Mouse (Mus musculus): ENCODE data around the gene Tpra1. TPM values are rescaled to one million over a fixed set of nuclear protein-coding genes. Genes with fewer than 3 reads are reported as not detected.

Tpra1 gene
- polyA plus RNA-seq, 2 experiments: 25.6 to 52.2 TPM

DNA sequence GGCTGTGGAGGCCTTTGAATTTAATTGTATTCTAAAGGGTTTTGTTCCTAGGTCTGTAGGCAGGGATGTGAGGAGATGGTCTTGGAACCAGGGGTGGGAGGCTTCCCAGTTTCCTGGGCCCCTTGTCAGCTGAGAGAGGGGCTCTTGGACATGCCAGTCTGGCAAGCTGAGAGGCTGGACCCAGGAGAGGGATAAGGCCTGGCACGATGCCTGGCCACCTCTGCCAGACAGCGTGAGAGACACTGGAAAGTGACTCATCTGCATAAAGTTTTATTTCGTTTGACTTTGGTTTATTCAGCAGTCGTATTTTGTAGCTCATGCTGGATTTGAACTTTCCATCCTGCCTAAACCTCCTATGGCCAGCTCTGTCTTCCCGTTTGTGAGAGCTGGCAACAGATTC lies 26.5 kb downstream of the Tpra1 start:
- Histone ChIP-seq H3K27me3 (ENCODE audit: control insufficient read depth, insufficient read depth, low read length) (no peaks in the 10 kb centered on the region), H3K4me1 (replicated peaks; ENCODE audit: control insufficient read depth in 2 of 2, insufficient read depth in 2 of 2, low read length in 1 of 2) (peaks cover 0 to 2% of the 10 kb centered on the region in 2 experiments; a peak in 1 of 4 replicates), H3K9me3 (ENCODE audit: control insufficient read depth, low read length) (no peaks in the 10 kb centered on the region), H3K9ac (replicated peaks) (no peak overlapping the region), H3K4me2 (ENCODE audit: low read depth) (no peak overlapping the region), H3K36me3 (replicated peaks; ENCODE audit: control insufficient read depth, insufficient read depth, low read depth) (no peaks in the 10 kb centered on the region), H3K27ac (no peak overlapping the region), H3K4me3 (ENCODE audit: insufficient read depth in 1 of 2, low read depth in 2 of 2, low read length in 2 of 2) (no peak overlapping the region)
- ATAC-seq (ENCODE audit: insufficient read depth): no peak
- TF ChIP-seq CTCF (IDR thresholded peaks at IDR 0.05; ENCODE audit: low read depth) (no peak), EP300 (IDR thresholded peaks at IDR 0.05; ENCODE audit: low read depth) (no peak)
- no peak for DNase-seq (ENCODE audit: low read depth in 3 of 3, low spot score in 3 of 3)
- 58% methylated on average over 5 of the region's 5 CpGs for WGBS (ENCODE audit: insufficient replicate concordance)

DNA sequence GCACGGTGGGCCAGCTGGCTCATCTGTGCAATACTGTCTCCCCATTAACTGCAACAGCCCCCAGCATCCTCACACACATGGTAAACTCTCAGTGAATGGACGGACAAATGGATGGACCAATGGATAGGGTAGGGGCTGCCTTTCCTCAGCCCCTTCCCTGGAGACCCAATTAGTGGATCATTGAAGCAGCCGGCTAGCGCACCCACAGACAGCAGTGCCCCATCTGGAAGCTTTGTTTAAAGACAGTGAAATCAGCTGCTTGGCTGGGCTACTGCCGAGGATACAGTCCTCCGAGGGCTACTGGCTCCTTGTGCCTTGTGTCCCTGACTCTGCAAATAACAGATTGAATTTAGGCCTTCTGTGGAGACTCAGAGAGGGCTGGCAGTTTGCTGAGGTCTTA lies 27.4 kb downstream of the Tpra1 start:
- no peak for ATAC-seq (ENCODE audit: insufficient read depth)

DNA sequence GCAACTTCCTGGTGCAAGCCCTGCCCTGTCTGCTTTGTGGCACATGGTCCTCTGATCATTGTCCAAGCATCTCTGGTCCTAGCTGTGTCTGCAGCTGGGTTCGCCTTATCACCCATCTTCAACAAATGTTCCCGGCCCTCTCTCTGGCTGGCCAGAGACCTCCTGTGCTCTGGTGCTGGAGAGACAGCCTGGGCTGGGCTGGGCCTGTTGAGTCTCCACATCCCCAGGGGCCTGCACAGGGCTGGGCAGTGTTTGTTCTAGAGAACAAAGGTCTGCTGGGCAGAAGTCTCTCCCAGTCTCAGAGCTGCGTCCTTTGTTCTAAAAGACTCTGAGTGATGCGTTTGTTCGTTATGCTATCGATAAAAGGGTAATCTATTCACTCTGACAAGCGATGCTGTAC lies 28.0 kb downstream of the Tpra1 start:
- no peaks in the 10 kb centered on the region for H3K9me3 ChIP-seq (ENCODE audit: control insufficient read depth, low read length)
- 0 out of 4 replicates have a peak, but pooled peaks cover 0 to 2% of the 10 kb centered on the region in 2 experiments for H3K4me1 ChIP-seq (replicated peaks; ENCODE audit: control insufficient read depth in 2 of 2, insufficient read depth in 2 of 2, low read length in 1 of 2)
- no peak overlapping the region for H3K9ac ChIP-seq (replicated peaks)
- H3K27ac ChIP-seq: no peak overlapping the region
- no peak overlapping the region for H3K4me2 ChIP-seq (ENCODE audit: low read depth)
- DNase-seq (ENCODE audit: low read depth in 3 of 3, low spot score in 3 of 3) (no peak), ATAC-seq (ENCODE audit: insufficient read depth) (no peak)
- no peaks in the 10 kb centered on the region for H3K27me3 ChIP-seq (ENCODE audit: control insufficient read depth, insufficient read depth, low read length)
- no peak overlapping the region for H3K4me3 ChIP-seq (ENCODE audit: insufficient read depth in 1 of 2, low read depth in 2 of 2, low read length in 2 of 2)
- TF ChIP-seq CTCF (IDR thresholded peaks at IDR 0.05; ENCODE audit: low read depth) (no peak), EP300 (IDR thresholded peaks at IDR 0.05; ENCODE audit: low read depth) (no peak)
- WGBS (ENCODE audit: insufficient replicate concordance): 58% methylated on average over 7 of the region's 7 CpGs
- H3K36me3 ChIP-seq (replicated peaks; ENCODE audit: control insufficient read depth, insufficient read depth, low read depth): no peaks in the 10 kb centered on the region

More for the DNA sequence above, 27.4 kb downstream of the Tpra1 start:
- Histone ChIP-seq H3K36me3 (replicated peaks; ENCODE audit: control insufficient read depth, insufficient read depth, low read depth) (no peaks in the 10 kb centered on the region), H3K4me3 (ENCODE audit: insufficient read depth in 1 of 2, low read depth in 2 of 2, low read length in 2 of 2) (no peak overlapping the region), H3K9ac (replicated peaks) (no peak overlapping the region), H3K27ac (no peak overlapping the region), H3K4me2 (ENCODE audit: low read depth) (no peak overlapping the region), H3K4me1 (replicated peaks; ENCODE audit: control insufficient read depth in 2 of 2, insufficient read depth in 2 of 2, low read length in 1 of 2) (0 out of 4 replicates have a peak, but pooled peaks cover 0 to 2% of the 10 kb centered on the region in 2 experiments), H3K9me3 (ENCODE audit: control insufficient read depth, low read length) (no peaks in the 10 kb centered on the region), H3K27me3 (ENCODE audit: control insufficient read depth, insufficient read depth, low read length) (no peaks in the 10 kb centered on the region)
- no peak for DNase-seq (ENCODE audit: low read depth in 3 of 3, low spot score in 3 of 3)
- TF ChIP-seq EP300 (IDR thresholded peaks at IDR 0.05; ENCODE audit: low read depth) (no peak), CTCF (IDR thresholded peaks at IDR 0.05; ENCODE audit: low read depth) (no peak)
- 71% methylated on average over 6 of the region's 6 CpGs for WGBS (ENCODE audit: insufficient replicate concordance)

DNA sequence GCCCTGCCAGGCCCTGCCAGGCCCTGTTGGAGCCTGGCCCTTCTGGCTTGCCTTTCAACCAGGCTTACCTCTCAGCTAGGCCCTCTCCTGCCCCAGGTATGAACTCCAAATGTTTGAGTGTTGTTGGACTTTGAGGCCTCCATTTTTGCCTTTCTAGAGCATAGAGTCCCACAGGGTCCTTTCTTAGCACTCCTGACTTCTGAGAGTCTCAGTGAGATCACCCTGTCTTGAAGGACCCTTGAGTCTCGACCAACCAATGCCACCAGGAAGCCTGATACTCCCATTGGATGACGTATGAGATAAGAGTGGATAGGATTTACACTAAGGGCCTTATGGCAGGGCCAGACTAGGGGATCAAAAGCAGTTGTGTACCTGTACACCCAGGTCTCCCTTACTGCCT lies 29.4 kb downstream of the Tpra1 start:
- no peak overlapping the region for H3K4me3 ChIP-seq (ENCODE audit: insufficient read depth in 1 of 2, low read depth in 2 of 2, low read length in 2 of 2)
- no peak overlapping the region for H3K4me2 ChIP-seq (ENCODE audit: low read depth)
- no peak overlapping the region for H3K9ac ChIP-seq (replicated peaks)
- H3K36me3 ChIP-seq (replicated peaks; ENCODE audit: control insufficient read depth, insufficient read depth, low read depth): no peaks in the 10 kb centered on the region
- H3K27me3 ChIP-seq (ENCODE audit: control insufficient read depth, insufficient read depth, low read length): no peaks in the 10 kb centered on the region
- ATAC-seq (ENCODE audit: insufficient read depth) (no peak), DNase-seq (ENCODE audit: low read depth in 3 of 3, low spot score in 3 of 3) (no peak)
- TF ChIP-seq CTCF (IDR thresholded peaks at IDR 0.05; ENCODE audit: low read depth) (no peak), EP300 (IDR thresholded peaks at IDR 0.05; ENCODE audit: low read depth) (no peak)
- H3K4me1 ChIP-seq (replicated peaks; ENCODE audit: control insufficient read depth in 2 of 2, insufficient read depth in 2 of 2, low read length in 1 of 2): 0 out of 4 replicates have a peak, but pooled peaks cover 0 to 2% of the 10 kb centered on the region in 2 experiments
- WGBS (ENCODE audit: insufficient replicate concordance): 34% methylated on average over 2 of the region's 2 CpGs
- no peak overlapping the region for H3K27ac ChIP-seq
- H3K9me3 ChIP-seq (ENCODE audit: control insufficient read depth, low read length): no peaks in the 10 kb centered on the region

DNA sequence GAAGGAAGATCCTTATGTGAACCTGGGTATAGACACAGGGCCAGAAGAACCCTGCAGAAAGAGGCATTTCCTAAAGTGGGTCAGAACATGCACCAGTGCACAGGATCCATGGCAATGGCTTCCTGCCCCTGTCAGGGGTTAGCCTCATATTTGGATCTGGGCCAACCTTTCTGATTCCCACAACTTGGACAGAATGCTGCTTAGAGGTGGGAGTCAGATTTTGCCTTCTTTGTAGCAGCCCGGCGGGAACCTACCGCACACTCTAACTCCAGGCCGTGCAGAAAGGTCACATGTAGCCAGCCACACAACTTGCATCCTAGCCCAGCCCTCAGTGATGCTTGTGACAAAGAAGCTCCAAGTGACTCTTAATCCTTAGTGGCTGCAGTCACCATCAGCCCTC lies 32.1 kb downstream of the Tpra1 start:
- no peak for DNase-seq (ENCODE audit: low read depth in 3 of 3, low spot score in 3 of 3)

More for the DNA sequence above, 32.1 kb downstream of the Tpra1 start:
- H3K27me3 ChIP-seq (ENCODE audit: control insufficient read depth, insufficient read depth, low read length): no peaks in the 10 kb centered on the region
- WGBS (ENCODE audit: insufficient replicate concordance): 70% methylated on average over 4 of the region's 4 CpGs
- H3K4me2 ChIP-seq (ENCODE audit: low read depth): no peak overlapping the region
- no peaks in the 10 kb centered on the region for H3K36me3 ChIP-seq (replicated peaks; ENCODE audit: control insufficient read depth, insufficient read depth, low read depth)
- no peak for TF ChIP-seq CTCF (IDR thresholded peaks at IDR 0.05; ENCODE audit: low read depth)
- TF ChIP-seq EP300 (IDR thresholded peaks at IDR 0.05; ENCODE audit: low read depth): no peak
- ATAC-seq (ENCODE audit: insufficient read depth): no peak
- H3K4me3 ChIP-seq (ENCODE audit: insufficient read depth in 1 of 2, low read depth in 2 of 2, low read length in 2 of 2): no peak overlapping the region
- H3K27ac ChIP-seq: no peak overlapping the region
- H3K4me1 ChIP-seq (replicated peaks; ENCODE audit: control insufficient read depth in 2 of 2, insufficient read depth in 2 of 2, low read length in 1 of 2): no peaks in the 10 kb centered on the region
- H3K9me3 ChIP-seq (ENCODE audit: control insufficient read depth, low read length): no peaks in the 10 kb centered on the region
- no peak overlapping the region for H3K9ac ChIP-seq (replicated peaks)
